Comparison of ENCODE assay signal across 21 mouse cellular contexts in the genomic region with DNA sequence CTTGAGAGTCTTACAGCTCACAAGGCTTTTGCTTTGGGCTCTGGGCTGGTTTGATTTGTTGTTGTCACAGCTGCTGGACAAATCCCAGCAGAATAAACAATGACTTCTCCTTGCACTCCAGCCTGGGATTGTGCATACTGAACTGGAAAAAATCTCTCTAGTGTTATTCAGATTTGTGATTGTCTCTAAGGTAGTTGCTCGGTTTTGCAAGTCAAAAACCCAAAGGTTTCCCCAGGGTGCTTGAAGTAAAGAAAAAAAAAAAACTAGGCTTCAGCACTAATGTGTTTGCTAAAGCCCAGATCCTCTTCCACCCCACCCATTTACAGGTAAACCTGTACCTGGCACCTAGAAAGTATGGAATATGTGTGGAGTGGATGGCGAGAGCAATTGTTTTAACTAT.
"Had no signal": no experiment of that assay in that cellular context is flagged by ENCODE, and none has a peak within 500 bp of the region (broad histone marks: within the 10 kb centered on the region; RNA-seq: fewer than 3 reads in every experiment).

No protein-coding gene starts in this region.

- DNase-seq: kidney, adult 9 months; kidney, postnatal 14 days; kidney, postnatal 4 days; left cerebral cortex, postnatal 4 days; liver, postnatal 0 days; lung, postnatal 14 days; lung, postnatal 4 days; right cerebral cortex, adult 18-20 months; right cerebral cortex, postnatal 14 days; right cerebral cortex, postnatal 4 days; spleen, adult 18-20 months; thymus, postnatal 36 days had no signal

- ATAC-seq: liver, postnatal 0 days; midbrain, embryonic 15.5 days had no signal

- H3K9ac ChIP-seq: limb, embryonic 12.5 days; limb, embryonic 15.5 days; liver, embryonic 14.5 days; liver, postnatal 0 days; midbrain, embryonic 12.5 days; midbrain, embryonic 15.5 days; neural tube, embryonic 12.5 days; neural tube, embryonic 15.5 days; stomach, embryonic 15.5 days had no signal

- H3K36me3 ChIP-seq: limb, embryonic 12.5 days; limb, embryonic 15.5 days; midbrain, embryonic 12.5 days; midbrain, embryonic 15.5 days; neural tube, embryonic 12.5 days; neural tube, embryonic 15.5 days; stomach, embryonic 15.5 days had no signal

- H3K4me3 ChIP-seq: limb, embryonic 12.5 days; limb, embryonic 15.5 days; midbrain, embryonic 12.5 days; midbrain, embryonic 15.5 days; neural tube, embryonic 12.5 days; neural tube, embryonic 15.5 days; stomach, embryonic 15.5 days had no signal

- H3K4me2 ChIP-seq: limb, embryonic 12.5 days; limb, embryonic 15.5 days; liver, embryonic 11.5 days; midbrain, embryonic 12.5 days; midbrain, embryonic 15.5 days; neural tube, embryonic 12.5 days; neural tube, embryonic 15.5 days; stomach, embryonic 15.5 days had no signal

- H3K27ac ChIP-seq: limb, embryonic 12.5 days; limb, embryonic 15.5 days; liver, embryonic 14.5 days; midbrain, embryonic 12.5 days; midbrain, embryonic 15.5 days; neural tube, embryonic 12.5 days; neural tube, embryonic 15.5 days; stomach, embryonic 15.5 days had no signal

- H3K9me3 ChIP-seq: limb, embryonic 12.5 days; limb, embryonic 15.5 days; midbrain, embryonic 12.5 days; midbrain, embryonic 15.5 days; neural tube, embryonic 12.5 days; neural tube, embryonic 15.5 days; stomach, embryonic 15.5 days had no signal

- H3K4me1 ChIP-seq: limb, embryonic 12.5 days; limb, embryonic 15.5 days; midbrain, embryonic 12.5 days; midbrain, embryonic 15.5 days; neural tube, embryonic 12.5 days; neural tube, embryonic 15.5 days; stomach, embryonic 15.5 days had no signal

- H3K27me3 ChIP-seq: limb, embryonic 12.5 days; limb, embryonic 15.5 days; midbrain, embryonic 12.5 days; midbrain, embryonic 15.5 days; neural tube, embryonic 12.5 days; neural tube, embryonic 15.5 days; stomach, embryonic 15.5 days had no signal
